Mouse (Mus musculus): ENCODE data around the gene Gm37240. TPM values are rescaled to one million over a fixed set of nuclear protein-coding genes. Genes with fewer than 3 reads are reported as not detected.

The Gm37240 gene
- polyA plus RNA-seq, 1 experiment from 2014 or later, result 11.4 TPM

DNA sequence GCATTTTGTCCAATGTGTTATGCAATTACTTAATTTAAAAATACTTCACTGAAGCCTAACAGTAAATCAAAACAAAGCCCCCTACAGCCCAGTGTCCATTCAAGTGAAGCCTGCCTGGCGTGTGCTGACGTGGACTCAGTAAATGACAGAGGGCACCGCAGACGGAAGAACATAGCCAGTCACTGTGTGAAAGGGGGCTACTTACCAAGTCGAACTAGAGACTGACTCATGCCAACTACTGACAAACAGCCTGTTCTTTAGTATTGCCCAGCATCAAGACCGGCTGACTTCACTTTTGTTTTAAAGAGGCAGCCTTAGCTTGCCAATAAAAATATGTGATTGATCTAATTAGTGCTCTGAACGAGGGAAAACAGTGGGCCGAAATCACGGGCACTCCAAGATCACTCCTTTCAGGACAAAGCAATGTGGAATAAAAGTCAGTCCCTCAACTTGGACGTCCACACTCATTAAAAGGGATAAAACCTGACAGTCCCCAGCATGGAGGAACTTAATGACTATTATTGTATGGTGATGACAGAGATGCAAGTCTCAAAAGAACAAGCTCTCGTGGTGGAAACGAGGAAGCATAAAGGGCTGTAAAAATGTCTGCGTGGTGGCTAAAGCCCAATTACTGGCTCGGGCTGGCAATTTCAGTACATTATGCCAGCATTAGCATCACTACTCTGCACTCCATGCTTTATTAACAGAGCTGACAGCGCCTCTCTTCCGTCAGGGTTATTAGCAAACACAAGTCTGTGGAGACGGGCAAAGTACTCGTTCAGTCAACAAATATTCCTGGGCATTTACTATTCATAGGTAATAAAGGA, 123.1 kb downstream of the Gm37240 start:
- no peak overlapping the region for H3K9ac ChIP-seq (ENCODE audit: low read length)
- H3K27ac ChIP-seq (ENCODE audit: low read length), result no peak overlapping the region
- H3K4me3 ChIP-seq (replicated peaks; ENCODE audit: low read length), result no peak overlapping the region
- no peaks in the 10 kb centered on the region for H3K4me1 ChIP-seq (ENCODE audit: control insufficient read depth, insufficient read depth, low read length)
- no peak for ATAC-seq (ENCODE audit: insufficient read depth, low FRiP score)
- no peaks in the 10 kb centered on the region for H3K27me3 ChIP-seq (ENCODE audit: control insufficient read depth, insufficient read depth, low read length)
- no peaks in the 10 kb centered on the region for H3K36me3 ChIP-seq (ENCODE audit: control insufficient read depth, insufficient read depth, low read length)
- H3K9me3 ChIP-seq (replicated peaks; ENCODE audit: control insufficient read depth, low read length), result no peaks in the 10 kb centered on the region
- H3K4me2 ChIP-seq (ENCODE audit: low read depth, low read length), result no peak overlapping the region
- 72% methylated on average over 18 of the region's 18 CpGs for WGBS

DNA sequence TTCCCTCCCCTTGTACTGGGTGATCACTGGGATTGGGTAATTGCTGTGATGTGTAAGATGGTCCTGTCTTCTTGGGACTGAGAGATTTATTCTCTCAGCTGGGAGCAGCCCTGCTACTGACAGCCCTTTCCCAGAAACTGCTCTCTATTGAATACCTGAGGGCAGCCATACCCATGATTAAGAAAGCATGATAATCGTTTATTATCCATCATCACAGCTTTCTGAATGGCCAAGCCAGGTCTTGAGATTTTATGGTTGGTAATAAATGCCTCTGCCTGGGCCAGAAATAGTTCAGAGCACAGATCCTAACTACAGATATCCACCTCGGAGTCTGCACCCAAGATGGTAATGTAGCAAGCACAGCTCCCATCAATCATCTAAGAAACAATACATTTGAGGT, 129.4 kb downstream of the Gm37240 start:
- ATAC-seq (ENCODE audit: insufficient read depth, low FRiP score), result no peak
- Histone ChIP-seq H3K4me1 (ENCODE audit: control insufficient read depth, insufficient read depth, low read length) (no peaks in the 10 kb centered on the region), H3K27me3 (ENCODE audit: control insufficient read depth, insufficient read depth, low read length) (no peaks in the 10 kb centered on the region), H3K9me3 (replicated peaks; ENCODE audit: control insufficient read depth, low read length) (no peaks in the 10 kb centered on the region), H3K36me3 (ENCODE audit: control insufficient read depth, insufficient read depth, low read length) (no peaks in the 10 kb centered on the region), H3K4me3 (replicated peaks; ENCODE audit: low read length) (no peak overlapping the region), H3K27ac (ENCODE audit: low read length) (no peak overlapping the region), H3K9ac (ENCODE audit: low read length) (no peak overlapping the region), H3K4me2 (ENCODE audit: low read depth, low read length) (no peak overlapping the region)
- 50% methylated on average over 2 of the region's 2 CpGs for WGBS

DNA sequence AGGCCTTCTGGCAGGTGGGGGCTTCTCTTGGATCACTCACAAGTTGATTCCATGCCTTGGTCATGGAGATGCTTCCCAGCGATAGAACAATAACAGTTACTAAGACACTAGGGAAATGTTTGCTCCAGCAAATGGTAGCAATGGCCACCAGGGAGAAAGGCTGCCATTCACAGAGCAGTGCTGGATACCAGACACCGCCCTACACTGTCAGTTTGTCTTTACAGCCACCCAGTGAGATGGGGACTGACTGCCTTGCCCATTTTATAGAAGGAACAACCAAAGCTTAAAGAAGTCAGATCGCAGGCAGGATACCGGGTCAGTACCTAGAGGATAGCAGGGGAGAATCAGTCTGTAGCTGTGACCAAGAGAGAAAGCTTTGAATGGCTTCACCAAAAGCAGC, 129.9 kb downstream of the Gm37240 start:
- ATAC-seq (ENCODE audit: insufficient read depth, low FRiP score), result no peak
- H3K36me3 ChIP-seq (ENCODE audit: control insufficient read depth, insufficient read depth, low read length), result no peaks in the 10 kb centered on the region
- H3K27me3 ChIP-seq (ENCODE audit: control insufficient read depth, insufficient read depth, low read length), result no peaks in the 10 kb centered on the region
- H3K27ac ChIP-seq (ENCODE audit: low read length), result no peak overlapping the region
- WGBS, result 84% methylated on average over 4 of the region's 4 CpGs
- no peak overlapping the region for H3K4me2 ChIP-seq (ENCODE audit: low read depth, low read length)
- H3K4me1 ChIP-seq (ENCODE audit: control insufficient read depth, insufficient read depth, low read length), result no peaks in the 10 kb centered on the region
- no peak overlapping the region for H3K4me3 ChIP-seq (replicated peaks; ENCODE audit: low read length)
- H3K9me3 ChIP-seq (replicated peaks; ENCODE audit: control insufficient read depth, low read length), result no peaks in the 10 kb centered on the region
- no peak overlapping the region for H3K9ac ChIP-seq (ENCODE audit: low read length)

DNA sequence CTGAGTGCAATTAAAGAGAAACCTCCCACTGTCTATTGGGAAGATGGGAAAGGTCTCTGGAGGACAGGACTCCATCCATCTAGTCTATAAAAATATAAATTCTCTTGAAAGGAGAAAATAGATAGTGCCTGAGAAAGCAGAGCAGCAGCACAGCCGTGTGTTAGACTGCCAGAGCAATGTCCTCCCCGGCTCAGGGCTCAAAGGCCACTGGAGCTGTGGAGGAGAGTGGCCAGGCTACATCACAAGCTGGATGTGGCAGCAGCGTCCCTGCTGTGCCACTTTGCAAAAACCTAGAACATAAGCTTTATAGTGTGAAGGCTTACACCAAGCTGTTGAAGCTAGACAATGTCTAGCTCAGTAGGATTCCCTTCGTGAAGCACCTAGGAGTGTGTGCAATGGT, 138.0 kb downstream of the Gm37240 start:
- Histone ChIP-seq H3K4me3 (replicated peaks; ENCODE audit: low read length) (no peak overlapping the region), H3K9ac (ENCODE audit: low read length) (no peak overlapping the region), H3K27me3 (ENCODE audit: control insufficient read depth, insufficient read depth, low read length) (no peaks in the 10 kb centered on the region), H3K9me3 (replicated peaks; ENCODE audit: control insufficient read depth, low read length) (no peaks in the 10 kb centered on the region), H3K4me2 (ENCODE audit: low read depth, low read length) (no peak overlapping the region), H3K4me1 (ENCODE audit: control insufficient read depth, insufficient read depth, low read length) (no peaks in the 10 kb centered on the region), H3K36me3 (ENCODE audit: control insufficient read depth, insufficient read depth, low read length) (no peaks in the 10 kb centered on the region), H3K27ac (ENCODE audit: low read length) (no peak overlapping the region)
- ATAC-seq (ENCODE audit: insufficient read depth, low FRiP score), result no peak
- 55% methylated on average over 4 of the region's 4 CpGs for WGBS

DNA sequence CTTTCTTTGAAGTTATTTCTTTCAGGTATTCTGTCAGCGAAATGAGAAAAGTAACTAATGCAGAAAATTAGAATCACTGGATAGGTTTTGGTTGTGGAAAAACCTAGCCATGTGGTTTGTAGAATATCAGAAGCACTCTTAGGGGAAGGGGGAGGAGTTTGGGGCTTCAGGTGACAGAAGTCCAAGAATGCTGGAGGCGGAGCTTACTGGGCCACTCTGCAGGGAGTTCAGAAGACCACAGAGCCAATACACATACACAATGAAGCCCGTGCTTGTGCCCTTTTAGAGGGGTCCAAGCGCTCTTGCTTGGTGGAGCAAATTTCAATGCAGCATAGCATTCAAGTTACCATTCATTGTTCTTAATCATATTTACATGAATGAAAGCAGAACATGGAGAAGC, 138.5 kb downstream of the Gm37240 start:
- Histone ChIP-seq H3K9me3 (replicated peaks; ENCODE audit: control insufficient read depth, low read length) (no peaks in the 10 kb centered on the region), H3K27ac (ENCODE audit: low read length) (no peak overlapping the region), H3K36me3 (ENCODE audit: control insufficient read depth, insufficient read depth, low read length) (no peaks in the 10 kb centered on the region), H3K27me3 (ENCODE audit: control insufficient read depth, insufficient read depth, low read length) (no peaks in the 10 kb centered on the region), H3K4me1 (ENCODE audit: control insufficient read depth, insufficient read depth, low read length) (no peaks in the 10 kb centered on the region), H3K9ac (ENCODE audit: low read length) (no peak overlapping the region), H3K4me2 (ENCODE audit: low read depth, low read length) (no peak overlapping the region), H3K4me3 (replicated peaks; ENCODE audit: low read length) (no peak overlapping the region)
- no peak for ATAC-seq (ENCODE audit: insufficient read depth, low FRiP score)
- 36% methylated on average over 4 of the region's 4 CpGs for WGBS

DNA sequence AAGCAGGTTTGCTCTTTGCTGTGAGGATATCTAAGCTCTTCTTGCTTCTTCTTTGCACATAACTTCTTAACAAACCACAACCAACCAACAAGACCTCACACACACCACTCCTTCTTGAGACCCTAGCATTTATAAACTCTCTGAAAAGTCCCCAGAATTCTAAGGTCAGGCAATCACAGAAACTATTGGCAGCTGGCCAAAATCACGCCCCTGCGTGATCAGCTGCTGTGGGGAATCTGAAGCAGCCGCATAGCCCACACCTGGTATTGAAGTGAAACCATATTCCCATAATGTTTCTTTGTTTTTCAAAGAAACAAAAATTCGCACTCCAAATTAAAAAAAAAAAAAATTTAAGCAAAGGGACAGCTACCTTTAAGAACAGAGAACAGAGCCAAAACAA, 141.2 kb downstream of the Gm37240 start:
- no peak overlapping the region for H3K27ac ChIP-seq (ENCODE audit: low read length)
- no peak overlapping the region for H3K4me2 ChIP-seq (ENCODE audit: low read depth, low read length)
- H3K4me1 ChIP-seq (ENCODE audit: control insufficient read depth, insufficient read depth, low read length), result no peaks in the 10 kb centered on the region
- no peaks in the 10 kb centered on the region for H3K36me3 ChIP-seq (ENCODE audit: control insufficient read depth, insufficient read depth, low read length)
- H3K9me3 ChIP-seq (replicated peaks; ENCODE audit: control insufficient read depth, low read length), result no peaks in the 10 kb centered on the region
- ATAC-seq (ENCODE audit: insufficient read depth, low FRiP score), result no peak
- no peaks in the 10 kb centered on the region for H3K27me3 ChIP-seq (ENCODE audit: control insufficient read depth, insufficient read depth, low read length)
- WGBS, result 27% methylated on average over 4 of the region's 4 CpGs
- no peak overlapping the region for H3K9ac ChIP-seq (ENCODE audit: low read length)
- no peak overlapping the region for H3K4me3 ChIP-seq (replicated peaks; ENCODE audit: low read length)

DNA sequence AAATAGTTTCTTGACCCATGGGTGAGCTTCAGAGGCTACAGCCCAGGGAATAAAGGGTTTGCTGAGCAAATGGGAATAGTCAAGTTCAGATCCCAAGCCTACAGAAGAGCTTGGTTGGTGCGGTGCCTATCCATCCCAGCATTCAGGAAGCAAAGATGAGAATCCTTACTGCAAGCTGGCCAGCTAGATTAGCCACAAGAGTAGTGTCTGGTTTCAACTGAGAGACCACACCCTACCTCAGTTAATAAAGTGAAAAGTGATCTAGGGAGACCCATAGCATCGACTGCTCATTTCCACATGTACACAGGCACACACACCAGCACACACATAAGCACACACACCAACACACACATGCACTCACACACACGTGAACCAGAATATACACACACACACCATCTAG, 145.6 kb downstream of the Gm37240 start:
- Histone ChIP-seq H3K4me2 (ENCODE audit: low read depth, low read length) (no peak overlapping the region), H3K4me3 (replicated peaks; ENCODE audit: low read length) (no peak overlapping the region), H3K27ac (ENCODE audit: low read length) (no peak overlapping the region), H3K9me3 (replicated peaks; ENCODE audit: control insufficient read depth, low read length) (no peaks in the 10 kb centered on the region), H3K4me1 (ENCODE audit: control insufficient read depth, insufficient read depth, low read length) (no peaks in the 10 kb centered on the region), H3K27me3 (ENCODE audit: control insufficient read depth, insufficient read depth, low read length) (no peaks in the 10 kb centered on the region), H3K9ac (ENCODE audit: low read length) (no peak overlapping the region), H3K36me3 (ENCODE audit: control insufficient read depth, insufficient read depth, low read length) (no peaks in the 10 kb centered on the region)
- no peak for ATAC-seq (ENCODE audit: insufficient read depth, low FRiP score)
- 80% methylated on average over 3 of the region's 3 CpGs for WGBS

DNA sequence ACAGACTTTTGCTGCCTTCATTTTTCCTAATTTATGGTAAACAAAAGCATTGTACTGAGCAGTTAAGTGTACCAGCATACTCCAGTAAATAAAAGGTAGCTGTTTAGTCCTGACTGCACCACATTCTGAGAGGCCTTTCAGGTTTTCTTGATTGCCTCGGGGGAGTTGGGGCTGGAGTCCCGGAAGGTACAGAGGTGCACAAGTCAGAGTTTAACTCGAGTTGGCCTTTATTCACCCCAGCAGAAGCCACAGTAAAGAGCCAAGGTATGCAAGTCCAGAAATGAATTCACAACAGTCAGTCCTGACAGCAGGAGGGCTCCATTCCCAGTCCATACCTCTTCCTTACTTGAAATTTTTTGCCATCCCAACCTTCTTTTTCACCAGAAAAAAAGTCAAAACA, 148.7 kb downstream of the Gm37240 start:
- Histone ChIP-seq H3K4me1 (ENCODE audit: control insufficient read depth, insufficient read depth, low read length) (no peaks in the 10 kb centered on the region), H3K9ac (ENCODE audit: low read length) (no peak overlapping the region), H3K27me3 (ENCODE audit: control insufficient read depth, insufficient read depth, low read length) (no peaks in the 10 kb centered on the region), H3K4me2 (ENCODE audit: low read depth, low read length) (no peak overlapping the region), H3K4me3 (replicated peaks; ENCODE audit: low read length) (no peak overlapping the region), H3K36me3 (ENCODE audit: control insufficient read depth, insufficient read depth, low read length) (no peaks in the 10 kb centered on the region), H3K27ac (ENCODE audit: low read length) (no peak overlapping the region), H3K9me3 (replicated peaks; ENCODE audit: control insufficient read depth, low read length) (no peaks in the 10 kb centered on the region)
- WGBS, result 58% methylated on average over 3 of the region's 3 CpGs
- no peak for ATAC-seq (ENCODE audit: insufficient read depth, low FRiP score)

DNA sequence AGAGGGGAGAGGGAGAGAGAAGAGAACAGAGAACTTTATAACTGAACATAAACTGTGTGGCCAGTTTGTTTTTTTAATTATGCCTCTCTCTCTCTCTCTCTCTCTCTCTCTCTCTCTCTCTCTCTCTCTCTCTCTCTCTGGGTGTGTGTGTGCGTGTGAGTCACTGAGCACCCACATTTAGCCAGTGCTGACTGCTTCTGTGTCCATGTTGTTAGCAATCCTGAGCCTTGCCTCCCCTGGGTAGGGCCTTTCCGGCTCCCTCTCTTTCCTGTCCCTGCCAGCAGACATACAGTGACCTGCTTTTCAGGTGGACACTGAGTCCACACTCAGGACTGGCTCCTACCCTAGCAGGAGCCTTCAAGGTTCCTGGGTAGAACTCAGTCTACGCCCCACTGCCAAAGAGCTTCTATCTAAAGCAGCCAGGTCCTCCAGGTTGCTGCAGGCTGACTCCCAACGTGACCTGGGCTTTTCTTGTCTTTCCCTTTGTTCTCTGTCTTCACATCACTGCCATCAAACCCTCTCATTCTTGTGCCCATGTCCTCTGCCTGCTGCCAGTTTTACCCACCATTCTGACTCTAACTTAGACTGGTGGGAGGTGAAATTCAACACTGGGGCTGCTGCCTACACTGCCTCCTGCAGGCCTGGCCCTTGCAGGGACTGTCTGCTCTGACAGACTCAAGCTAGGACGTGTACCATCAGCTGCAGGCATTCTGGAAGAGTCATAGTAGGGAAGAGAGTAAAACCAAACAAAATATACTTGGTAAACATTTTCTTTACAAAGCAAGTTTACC, 153.2 kb downstream of the Gm37240 start:
- H3K36me3 ChIP-seq (ENCODE audit: control insufficient read depth, insufficient read depth, low read length), result no peaks in the 10 kb centered on the region
- H3K4me1 ChIP-seq (ENCODE audit: control insufficient read depth, insufficient read depth, low read length), result no peaks in the 10 kb centered on the region
- H3K4me2 ChIP-seq (ENCODE audit: low read depth, low read length), result no peak overlapping the region
- H3K27me3 ChIP-seq (ENCODE audit: control insufficient read depth, insufficient read depth, low read length), result no peaks in the 10 kb centered on the region
- H3K4me3 ChIP-seq (replicated peaks; ENCODE audit: low read length), result no peak overlapping the region
- H3K27ac ChIP-seq (ENCODE audit: low read length), result no peak overlapping the region
- H3K9me3 ChIP-seq (replicated peaks; ENCODE audit: control insufficient read depth, low read length), result no peaks in the 10 kb centered on the region
- 72% methylated on average over 5 of the region's 5 CpGs for WGBS
- ATAC-seq (ENCODE audit: insufficient read depth, low FRiP score), result no peak
- H3K9ac ChIP-seq (ENCODE audit: low read length), result no peak overlapping the region
